Mouse (Mus musculus): Measurements from ENCODE around the gene Wfdc2.

DNA sequence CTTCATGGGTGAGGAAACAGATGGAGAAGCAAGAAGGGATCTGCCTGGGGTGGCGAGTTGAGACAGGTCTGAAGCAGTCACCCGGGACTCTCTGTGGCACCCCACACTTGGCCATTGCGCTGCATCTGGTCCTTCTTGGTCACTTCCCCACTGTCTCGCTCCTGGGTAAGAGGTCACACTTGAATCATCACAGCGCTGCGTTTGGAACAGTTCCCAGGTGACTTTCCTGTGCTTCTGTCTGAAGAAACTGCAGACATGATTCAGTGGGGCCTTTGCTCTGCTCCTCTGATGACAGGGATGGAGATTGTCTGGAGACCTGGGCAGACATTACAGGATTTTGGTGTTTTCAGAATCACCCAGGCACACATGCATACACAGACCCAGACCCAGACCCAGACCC is 46.6 kb downstream of the Wfdc2 start:
- TF ChIP-seq CTCF (IDR thresholded peaks at IDR 0.05; ENCODE audit: low read depth): no peak
- TF ChIP-seq EP300 (IDR thresholded peaks at IDR 0.05; ENCODE audit: low read depth): no peak

All from heart, postnatal 0 days (tissue).